Mouse (Mus musculus) thymus, postnatal 14 days (tissue): Measurements from ENCODE around the gene Prr15.

Experiments used
- DNase-seq: peaks from one replicate; pipeline ENCODE4 v3.0.0; 2021

Gene Prr15

DNA sequence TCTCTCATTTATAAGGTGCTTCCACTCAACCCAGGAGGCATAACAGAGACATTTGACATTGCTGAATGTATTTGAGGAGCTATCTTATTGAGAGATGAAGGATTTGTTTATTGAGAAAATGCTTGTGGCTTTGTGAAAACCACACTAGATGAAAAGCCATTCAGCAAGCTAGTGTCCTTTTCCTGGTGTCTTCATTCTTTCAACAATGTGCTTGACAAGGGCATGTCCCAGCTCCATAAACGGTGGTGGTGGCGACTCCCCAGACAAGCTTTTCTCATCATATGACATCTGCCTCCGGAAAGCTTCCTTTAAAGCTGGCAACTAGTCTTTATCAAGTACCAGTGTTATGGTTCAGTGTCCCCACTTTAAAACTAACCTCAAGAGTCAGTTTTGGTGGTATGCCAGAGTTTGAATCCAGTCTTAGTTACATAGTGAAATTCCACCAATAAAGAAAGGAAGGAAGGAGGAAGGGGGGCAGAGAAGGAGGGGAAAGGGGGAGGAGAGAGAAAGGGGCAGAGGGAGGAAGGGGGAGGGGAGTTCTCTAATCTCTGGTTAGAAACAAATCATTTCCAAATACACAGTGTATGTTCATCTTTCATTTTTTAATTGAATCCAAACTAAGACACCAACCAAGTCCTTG is at the start of gene Prr15:
Prr15 (plus strand) TSS at position 590 of the 640 bp plus-strand sequence.
- DNase-seq = no peak

DNA sequence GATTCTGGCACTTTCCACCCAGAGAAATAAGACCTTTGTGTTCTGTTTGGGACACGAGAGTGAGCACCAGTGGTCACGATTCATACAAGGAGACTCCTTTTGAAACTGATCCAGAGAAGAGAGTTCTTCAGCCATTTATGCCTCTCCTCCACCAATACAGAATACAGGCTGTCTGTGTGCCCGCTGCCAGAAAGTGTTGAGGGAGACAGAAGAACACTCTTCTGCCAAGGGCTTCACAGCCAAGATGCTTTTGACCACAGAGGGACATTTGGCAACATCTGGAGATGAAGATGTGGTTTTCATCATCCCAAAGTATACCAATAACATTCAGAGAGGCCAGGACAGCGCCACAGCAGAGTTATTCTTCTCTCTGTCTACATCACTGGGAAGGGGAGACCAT is 48.4 kb upstream of the Prr15 start:
- no peak for DNase-seq

DNA sequence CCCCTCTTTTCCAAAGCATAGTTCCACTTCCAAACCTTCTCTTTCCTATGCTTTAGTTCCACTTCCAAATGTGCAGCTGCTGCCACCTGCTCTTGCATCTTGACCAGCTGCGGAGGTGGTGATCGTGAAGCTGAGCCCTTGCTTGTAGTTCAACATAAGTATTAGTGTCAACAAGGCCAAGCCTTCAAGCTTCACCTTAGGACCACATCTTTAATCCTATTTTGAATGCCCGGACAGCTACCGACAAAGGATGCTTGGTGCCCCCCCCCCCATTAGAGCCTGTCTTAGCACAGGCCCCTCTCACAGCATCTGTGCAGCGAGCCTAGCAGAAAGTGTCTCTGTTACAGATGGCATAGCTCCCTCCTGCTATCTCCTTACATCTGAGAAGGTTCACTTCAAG is 47.8 kb upstream of the Prr15 start:
- no peak for DNase-seq

DNA sequence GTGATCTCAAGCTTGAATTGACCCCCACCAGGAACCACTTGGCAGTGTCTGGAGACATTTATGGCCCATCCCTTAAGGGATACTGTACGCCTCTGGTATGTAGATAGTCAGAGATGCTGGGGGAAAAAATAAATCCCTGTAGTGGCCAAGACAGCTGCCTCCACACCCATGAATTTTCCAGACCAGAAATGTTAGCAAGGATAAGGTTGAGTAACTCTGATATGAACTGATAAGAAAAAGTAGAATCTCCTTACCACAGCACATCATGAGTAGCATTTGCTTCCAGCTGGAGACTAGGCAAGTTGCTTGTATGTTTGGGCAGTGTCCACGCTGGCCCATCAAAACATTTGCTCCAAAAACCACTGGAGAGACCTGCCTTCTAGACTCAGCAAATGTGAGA is 47.0 kb upstream of the Prr15 start:
- no peak for DNase-seq

DNA sequence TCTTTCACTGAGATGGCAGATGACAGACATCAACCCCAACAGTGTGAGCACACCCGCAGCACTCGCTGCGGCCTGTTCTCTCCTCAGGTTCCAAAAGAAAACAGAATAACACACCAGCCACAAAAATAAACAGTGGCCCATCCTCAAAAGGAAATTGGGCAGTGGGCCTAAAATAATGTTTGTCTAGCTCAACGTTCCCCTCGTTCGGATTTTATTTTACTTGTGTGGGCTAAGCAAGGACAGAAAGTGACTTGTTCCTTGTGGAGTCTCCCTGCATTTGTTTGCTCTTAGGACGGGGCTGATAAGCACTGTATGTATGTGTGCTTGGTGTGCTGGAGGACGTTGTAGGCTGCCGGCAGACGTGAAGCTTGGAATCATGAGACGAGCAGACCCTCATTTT is 46.2 kb upstream of the Prr15 start:
- DNase-seq = no peak

DNA sequence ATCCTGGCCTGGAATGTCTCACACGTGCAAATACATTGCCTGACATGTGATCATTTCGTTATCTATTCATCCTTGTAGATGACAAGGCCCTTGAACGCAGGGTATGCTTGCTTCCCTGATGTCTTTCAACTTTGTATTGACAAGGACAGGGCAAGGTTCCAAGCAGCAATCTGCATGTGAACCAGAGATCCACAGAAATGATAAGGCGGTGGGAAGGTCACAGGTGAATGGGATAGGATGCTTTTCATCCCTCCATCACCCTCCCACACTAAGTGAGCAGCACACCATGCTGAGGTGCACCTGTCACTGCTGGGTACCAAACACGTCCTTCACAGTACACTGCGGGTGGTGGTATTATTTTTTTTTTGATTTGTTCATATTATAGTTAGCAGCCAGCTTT is 45.4 kb upstream of the Prr15 start:
- DNase-seq = no peak

DNA sequence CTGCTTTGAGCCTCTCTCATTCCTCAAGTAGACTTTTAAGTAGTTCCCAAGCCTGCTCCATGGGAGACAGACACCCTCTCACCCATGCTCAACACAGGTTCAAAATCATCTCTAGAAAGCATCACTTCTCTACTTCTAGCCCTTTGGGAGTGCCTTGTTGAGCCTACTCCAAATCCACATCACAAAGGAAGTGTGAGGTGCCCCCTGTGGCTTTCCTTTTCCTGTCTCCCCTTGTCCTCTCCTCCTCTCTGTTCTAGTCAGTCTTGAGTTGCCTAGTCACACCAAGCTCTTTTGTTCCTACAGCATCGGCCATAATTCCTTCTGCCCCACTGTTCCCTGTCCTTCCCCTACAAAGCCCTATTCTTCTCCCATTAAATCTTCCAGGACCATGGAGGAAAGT is 42.3 kb upstream of the Prr15 start:
- DNase-seq = no peak

DNA sequence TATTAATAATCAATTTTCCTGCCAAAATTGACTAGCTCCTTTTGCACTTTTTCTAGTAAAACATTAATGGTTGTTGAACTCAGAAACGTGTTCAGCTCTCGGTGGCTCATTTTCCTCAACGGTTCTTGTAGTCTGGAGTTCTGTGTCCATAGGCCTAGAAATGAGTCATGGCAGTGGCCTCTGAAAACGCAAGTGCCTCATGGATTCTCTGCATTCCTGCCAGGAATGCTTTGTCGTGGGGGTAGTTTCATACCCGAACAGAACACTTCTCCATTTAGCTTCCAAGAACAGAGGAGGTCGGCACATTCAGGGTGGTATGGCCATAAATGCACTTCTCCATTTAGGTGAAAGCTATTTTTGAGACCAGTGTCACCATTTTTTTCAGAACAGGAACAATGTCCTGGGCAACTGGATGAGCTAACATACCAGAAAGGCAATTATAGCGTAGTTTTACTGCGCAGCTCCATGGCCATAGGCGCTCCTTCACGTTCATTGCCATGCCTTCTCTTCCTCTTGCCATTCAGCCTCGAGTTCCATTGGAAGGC is 41.4 kb upstream of the Prr15 start:
- no peak for DNase-seq

DNA sequence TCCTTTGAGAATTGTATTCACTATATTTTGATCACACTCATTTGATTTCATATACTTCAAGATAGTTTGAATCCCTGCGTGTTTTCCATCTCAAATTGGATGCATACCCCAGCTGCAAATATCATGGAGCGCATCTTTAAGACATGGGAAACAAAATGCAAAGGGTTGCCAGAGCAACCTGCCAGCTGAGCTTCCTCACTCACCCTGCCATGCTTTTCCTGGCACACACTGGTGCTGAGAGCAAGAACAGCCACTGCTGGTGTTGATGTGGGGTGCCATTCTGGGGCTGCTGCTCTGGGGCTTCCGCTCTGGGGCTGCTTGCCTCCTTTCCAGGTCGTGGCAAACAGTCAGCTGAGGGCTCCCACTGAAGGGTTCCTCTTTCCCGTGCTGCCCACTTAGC is 38.8 kb upstream of the Prr15 start:
- DNase-seq = no peak

DNA sequence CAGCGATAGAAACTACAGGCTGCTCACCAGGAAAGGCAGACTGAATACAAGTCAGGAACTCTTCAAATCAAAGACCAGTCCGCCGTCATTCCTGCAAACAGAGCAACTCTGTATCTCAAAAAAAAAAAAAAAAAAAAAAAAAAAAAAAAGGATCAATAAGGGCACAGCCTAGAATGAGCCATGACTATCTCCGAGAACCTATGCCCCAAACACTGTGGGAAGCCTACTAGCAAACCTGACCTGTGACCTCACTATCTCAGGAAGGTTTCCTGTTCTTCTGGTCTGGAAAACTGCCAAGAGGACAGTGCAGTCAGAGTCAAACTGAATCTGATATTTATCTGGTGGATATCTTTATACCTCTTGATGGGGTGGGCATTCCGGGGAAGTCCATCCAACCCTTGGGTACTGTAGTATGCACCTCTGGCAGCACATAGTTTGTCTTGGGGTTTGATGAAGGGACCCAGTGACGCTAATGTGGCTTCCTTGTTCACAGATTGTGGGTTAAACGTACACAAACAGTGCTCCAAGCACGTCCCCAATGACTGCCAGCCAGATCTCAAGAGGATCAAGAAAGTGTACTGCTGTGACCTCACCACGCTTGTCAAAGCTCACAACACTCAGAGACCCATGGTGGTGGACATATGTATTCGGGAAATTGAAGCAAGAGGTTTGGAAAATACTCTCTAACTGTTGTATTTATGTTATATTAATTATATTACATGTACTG is 35.7 kb upstream of the Prr15 start:
- DNase-seq = no peak

DNA sequence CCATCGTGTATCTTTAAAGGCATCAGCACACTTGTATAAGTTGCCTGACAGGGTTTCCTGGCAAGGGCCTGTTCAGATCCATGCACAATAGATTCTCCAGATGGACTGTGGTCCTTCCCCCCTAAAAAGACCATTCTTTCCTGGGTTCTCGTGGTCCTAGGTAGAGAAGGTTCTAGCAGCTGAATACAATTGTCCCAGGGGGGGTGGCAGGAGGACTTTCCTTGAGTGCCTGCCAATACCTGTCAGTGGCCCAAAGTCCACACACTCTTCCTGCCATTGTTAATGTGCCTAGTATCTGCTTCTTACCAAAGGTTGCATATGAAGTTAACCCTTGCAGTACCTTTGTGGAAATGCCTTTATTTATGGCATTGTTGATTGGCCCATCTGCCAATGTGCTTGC is 28.4 kb upstream of the Prr15 start:
- DNase-seq = no peak

DNA sequence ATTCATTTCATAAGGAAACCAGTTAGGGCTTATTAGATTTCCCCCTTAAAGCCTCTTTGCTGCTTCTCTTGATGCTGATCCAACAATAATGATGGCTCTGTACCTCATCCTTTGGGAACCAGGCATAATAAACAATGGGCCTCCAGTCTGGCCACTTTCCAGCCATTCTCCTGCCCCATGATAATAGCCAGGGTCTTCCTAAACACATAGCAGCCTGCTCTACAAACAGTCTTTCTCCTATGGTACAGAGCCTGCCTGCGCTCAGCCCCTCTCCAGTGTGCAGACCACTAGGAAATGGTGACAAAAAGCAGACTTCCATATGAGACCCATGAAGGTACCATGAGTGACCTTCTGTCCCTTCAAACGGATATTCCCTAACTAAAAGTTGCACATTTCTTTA is 26.2 kb upstream of the Prr15 start:
- no peak for DNase-seq

DNA sequence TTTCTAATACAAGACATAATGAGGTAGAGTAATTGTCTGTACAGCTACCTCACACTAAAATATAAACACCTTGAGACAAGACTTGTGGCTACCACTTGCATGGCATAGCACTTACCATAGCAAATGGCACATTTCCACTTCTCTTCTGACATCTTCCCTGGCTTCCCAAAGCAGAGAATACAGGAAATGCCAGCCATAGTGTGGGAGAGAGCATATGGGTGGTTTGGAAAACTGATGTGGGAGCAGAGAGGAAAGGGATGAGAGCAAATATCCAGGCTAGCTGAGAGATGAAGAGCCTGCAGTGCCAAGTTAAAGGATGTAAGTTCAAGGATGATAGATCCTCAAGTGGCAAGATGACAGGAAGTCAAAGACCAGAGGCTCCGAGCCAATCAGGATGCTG is 19.9 kb upstream of the Prr15 start:
- DNase-seq = no peak

DNA sequence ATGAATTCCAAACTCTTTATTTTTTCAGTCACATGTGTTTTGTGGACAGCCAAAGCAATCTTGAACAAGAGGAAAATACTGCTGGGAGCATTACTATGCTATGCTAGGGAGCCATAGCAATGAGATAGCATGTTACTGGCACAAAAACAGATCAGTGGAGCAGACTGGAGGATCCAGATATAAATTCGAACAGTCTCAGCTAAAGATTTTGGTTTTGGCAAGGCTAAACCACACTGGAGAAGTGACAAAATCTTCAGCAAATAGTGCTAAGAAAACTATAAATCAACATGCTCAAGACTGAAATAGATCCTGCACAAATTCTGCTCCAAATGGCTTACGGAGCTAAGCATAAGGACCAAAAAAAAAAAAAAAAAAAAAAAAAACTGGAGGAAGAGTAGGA is 12.6 kb upstream of the Prr15 start:
- DNase-seq = no peak

DNA sequence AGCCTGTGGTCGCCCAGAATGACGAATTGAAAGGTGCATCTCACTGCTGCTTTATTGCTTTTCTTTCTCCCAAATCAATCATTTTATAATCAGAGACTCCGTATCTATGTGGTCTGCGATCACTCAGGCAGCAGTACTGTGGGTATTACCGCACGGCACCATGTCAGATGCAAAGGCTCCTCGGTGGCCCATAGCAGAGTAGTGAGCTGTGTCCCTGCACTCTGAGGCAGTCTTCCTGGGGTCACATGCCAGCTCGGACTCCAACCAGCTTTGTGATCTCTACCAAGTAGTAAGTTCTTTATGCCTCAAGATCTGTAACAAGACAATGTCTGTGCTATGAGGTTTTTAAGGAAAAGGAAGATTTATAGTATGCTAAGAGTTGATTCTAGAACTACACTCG is 7.0 kb upstream of the Prr15 start:
- no peak for DNase-seq

DNA sequence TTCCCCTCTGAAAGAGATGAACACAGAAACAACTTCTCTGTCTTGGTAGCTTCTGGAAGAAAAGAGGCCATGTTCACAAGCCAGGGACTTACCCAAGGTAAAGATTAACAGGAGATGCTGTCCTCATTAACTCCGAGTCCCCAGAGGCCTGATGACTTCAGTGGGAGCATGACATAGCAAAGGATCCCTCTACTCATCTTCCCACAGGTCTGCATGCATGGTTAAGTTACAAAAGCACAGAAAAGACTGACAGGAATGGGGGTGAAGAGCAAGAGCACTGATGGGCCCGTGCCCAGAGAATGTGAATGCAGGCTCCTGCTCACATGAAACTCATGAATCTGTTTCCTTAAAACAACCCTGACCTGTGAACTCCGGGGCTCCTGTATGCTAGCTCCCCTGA is 6.4 kb upstream of the Prr15 start:
- DNase-seq = no peak

DNA sequence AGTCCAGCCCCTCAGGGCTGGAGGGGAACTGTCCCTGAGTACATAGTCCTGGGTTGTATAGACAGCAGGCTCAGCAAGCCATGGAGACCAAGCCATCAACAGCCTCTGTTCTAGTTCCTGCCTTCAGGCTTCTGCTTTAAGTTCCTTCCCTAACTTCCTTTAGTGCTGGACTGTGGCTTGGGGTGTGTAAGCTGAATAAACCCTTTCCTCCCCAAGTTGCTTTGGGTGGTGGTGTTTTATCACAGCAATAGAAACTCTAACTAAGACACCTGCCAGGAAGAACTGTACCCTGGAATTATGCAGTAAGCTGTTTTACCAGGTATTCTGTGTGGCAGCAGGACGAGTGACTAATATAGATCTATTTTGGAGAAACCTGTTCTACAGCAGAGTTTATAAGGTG is 5.4 kb upstream of the Prr15 start:
- no peak for DNase-seq

DNA sequence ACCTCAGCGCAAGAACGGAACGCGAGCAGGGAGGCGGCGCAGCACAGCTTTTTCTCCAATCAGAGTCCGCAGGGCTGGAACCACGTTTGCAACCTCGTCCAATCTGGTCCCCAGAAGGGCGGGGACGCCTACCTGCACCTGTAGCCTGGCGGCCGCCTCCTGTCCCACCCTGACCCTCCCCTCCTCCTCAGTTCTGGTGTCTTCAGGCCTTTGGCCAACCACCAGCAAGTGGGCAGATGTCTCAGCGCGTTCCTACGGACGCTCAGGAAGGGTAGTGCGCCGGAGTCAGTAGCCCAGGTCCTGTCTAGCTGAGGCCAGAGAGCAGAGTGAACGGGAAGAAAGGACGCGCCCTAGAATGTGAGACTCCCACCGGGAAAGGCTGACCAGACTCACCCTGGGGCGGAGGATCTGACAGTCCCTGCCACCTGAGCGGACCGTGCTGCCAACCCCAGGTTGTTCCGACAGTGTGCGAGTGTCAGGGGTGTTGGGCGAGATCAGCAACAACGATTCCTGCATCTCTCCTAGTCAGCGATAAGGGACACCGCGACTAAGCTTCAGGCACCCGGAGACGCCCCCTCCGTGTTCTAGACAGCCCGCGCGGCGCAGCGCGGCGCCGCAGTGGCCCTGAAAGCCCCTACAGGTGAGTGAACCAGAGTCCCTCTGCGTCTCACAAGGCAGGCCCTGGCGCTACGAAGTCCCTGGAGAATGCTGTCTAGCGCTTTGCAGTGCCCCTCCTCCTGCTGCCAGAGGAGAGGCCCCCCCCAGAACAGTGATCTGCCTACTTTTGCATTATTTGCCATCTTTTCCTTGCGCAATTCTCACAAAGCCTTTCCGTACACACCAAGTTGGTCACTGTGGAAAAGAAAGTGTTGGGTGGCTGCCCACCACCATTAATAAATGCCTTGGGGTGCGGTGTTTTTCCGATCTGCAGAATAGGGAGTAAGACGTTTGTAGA is 1.3 kb downstream of the Prr15 start:
- peak; percentile 9 for DNase-seq

DNA sequence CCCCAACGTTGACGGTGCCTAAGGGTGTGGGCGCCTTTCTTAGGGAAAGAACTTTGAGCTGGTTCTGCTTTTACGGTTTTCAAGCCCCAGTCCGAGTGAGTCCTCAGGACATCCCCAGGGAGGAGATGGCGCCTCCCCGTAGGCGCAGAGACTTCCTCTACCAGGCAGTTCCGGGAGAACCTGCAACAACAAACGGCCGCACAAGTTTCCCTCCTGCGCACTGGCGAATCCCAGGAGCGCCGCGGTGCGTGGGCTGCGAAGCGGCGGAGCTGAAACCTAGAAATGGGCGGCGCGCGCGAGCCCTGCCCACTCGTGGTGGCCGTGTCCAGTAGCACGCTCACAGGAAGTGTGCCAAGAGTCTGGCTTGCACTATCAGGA is 2.0 kb downstream of the Prr15 start:
- DNase-seq = peak; percentile 5

DNA sequence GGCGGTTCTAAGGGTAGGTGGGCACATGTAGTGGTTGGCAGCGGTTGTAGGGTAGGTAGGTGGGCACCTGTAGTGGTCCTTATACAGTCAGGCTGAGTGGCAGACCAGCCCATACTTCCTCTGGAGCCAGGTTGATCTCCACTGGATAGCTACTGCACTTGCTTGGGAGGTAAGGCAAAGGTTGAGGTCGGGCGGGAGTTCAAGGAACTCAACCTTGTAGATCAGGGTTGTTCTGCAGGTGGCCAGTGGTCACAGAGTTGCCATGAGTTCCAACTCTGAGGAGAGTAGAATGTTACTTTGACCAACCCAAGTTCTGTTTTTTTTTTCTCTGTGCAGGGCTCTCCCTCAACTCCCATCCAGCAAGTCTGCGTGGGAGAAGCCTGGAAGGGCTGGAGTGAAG is 3.1 kb downstream of the Prr15 start:
- no peak for DNase-seq

DNA sequence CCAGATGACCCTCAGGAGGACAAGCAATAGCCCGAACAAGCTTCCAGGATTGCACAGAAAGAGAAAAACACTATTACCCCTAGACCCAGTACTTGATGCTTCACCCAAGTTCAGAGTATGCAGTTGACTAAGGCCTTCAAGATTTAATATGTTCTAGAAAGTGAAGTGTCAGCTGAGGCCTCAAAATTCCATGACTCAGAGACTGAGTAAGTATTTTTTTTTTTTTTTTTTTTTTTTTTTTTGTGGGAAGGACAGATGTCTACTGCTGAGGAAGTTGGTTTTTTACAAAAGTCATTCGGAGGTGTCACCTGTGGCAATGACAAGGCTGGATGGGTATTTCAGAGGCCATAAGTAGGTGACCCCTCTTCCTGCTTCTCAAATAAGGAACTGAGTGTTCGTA is 4.0 kb downstream of the Prr15 start:
- DNase-seq = no peak

DNA sequence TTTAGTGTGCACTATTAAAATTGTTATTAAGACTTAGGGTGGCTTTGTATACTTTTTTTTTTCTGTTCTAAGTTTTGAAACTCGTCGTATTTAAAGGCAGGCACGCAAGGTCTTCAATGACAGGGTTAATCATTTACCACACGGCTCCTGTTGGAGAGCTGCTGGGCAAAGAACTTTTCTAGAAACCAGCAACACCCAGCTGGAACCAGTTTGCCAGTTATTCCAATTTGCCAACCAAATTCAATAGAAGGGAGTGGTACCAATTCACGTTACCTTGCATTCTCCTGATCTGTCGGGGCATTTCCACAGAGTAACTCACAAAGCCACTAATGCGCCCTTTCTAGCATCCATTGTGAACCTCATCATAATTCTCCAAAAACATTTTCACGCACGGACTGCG is 4.5 kb downstream of the Prr15 start:
- no peak for DNase-seq

DNA sequence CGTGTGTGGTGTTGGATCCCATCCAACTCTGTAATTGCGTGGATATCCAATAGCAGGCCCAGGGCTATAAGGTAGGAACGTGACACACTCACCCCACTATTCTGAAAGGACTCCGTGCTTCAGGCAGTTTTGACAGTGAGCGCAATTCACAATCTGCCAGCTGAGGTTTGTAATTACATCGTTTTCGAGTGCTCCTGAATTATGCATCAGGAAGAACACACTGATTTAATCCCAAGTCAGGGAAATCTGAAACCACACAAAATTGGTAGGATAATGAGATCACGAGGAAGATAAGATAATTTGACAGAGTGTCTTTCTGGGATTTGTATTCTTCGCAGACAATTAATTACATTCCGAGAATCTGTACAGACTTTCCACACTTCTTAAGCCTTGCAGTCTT is 6.1 kb downstream of the Prr15 start:
- DNase-seq = no peak

DNA sequence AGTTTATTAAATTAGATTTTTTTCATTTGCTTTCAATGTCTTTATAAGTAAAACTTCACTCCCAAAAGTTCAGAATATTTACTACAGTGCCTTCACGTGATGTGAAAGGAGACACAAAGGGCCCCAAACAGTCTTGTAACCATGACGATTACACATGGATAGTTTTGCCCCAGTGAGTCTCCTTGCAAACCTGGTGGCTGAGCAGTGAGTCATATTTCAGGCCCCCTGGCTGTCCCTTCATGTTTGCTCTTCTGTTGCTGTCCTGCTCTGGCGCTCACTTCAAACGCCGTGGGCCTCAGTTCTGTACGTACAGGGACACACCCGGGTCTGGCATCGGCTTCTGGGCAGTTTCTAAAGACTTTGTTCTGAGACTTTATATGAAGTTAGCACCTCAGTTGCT is 6.6 kb downstream of the Prr15 start:
- no peak for DNase-seq
